Mouse (Mus musculus) embryonic facial prominence, embryonic 15.5 days (tissue): Measurements from ENCODE around the gene Sgo2b. TPM values are rescaled to one million over a fixed set of nuclear protein-coding genes. Genes with fewer than 3 reads are reported as not detected.
"Not testable (repeated sequence)": the region's sequence is repeated elsewhere in the genome, so short reads cannot be mapped to it uniquely, and the experiment has no call there.

ENCODE experiments used
- ATAC-seq: fragments of 200-750 bp; cut with Nextera tagmentation; 2 replicates; pipeline ENCODE4 v1.8.0; 2017; ENCODE audit warnings: low read depth, moderate TSS enrichment; ENCODE audit not compliant: insufficient number of reproducible peaks, low FRiP score, low TSS enrichment
- H3K27ac ChIP-seq: fragments of 300-500 bp; sonication (generic); replicated peaks from 2 replicates; pipeline ENCODE4 v1.5.1; 2015; ENCODE audit warnings: mild to moderate bottlenecking, inconsistent platforms
- H3K27me3 ChIP-seq: fragments of 300-500 bp; sonication (generic); 2 replicates; pipeline ENCODE4 v1.6.1; 2015; ENCODE audit warnings: inconsistent platforms
- H3K36me3 ChIP-seq: fragments of 300-500 bp; sonication (generic); 2 replicates; pipeline ENCODE4 v1.6.1; 2015; ENCODE audit warnings: mild to moderate bottlenecking, inconsistent platforms
- H3K4me1 ChIP-seq: fragments of 300-500 bp; sonication (generic); 2 replicates; pipeline ENCODE4 v1.6.1; 2015; ENCODE audit warnings: inconsistent platforms
- H3K4me2 ChIP-seq: fragments of 300-500 bp; sonication (generic); replicated peaks from 2 replicates; pipeline ENCODE4 v1.6.1; 2015; ENCODE audit warnings: mild to moderate bottlenecking, inconsistent platforms
- H3K4me3 ChIP-seq: fragments of 300-500 bp; sonication (generic); replicated peaks from 2 replicates; pipeline ENCODE4 v1.5.1; 2015; ENCODE audit warnings: mild to moderate bottlenecking, inconsistent platforms
- H3K9ac ChIP-seq: fragments of 300-500 bp; sonication (generic); 2 replicates; pipeline ENCODE4 v1.6.1; 2015; ENCODE audit warnings: inconsistent platforms
- H3K9me3 ChIP-seq: fragments of 300-500 bp; sonication (generic); replicated peaks from 2 replicates; pipeline ENCODE4 v1.6.1; 2016; ENCODE audit warnings: inconsistent platforms
- WGBS: fragments of 180-500 bp; shearing (Covaris S2); methylation state at CpG from one replicate; pipeline ENCODE4 v1.1.7; 2015; 5-methylcytosine and 5-hydroxymethylcytosine counted together
- polyA plus RNA-seq: library from polyadenylated mRNA; unstranded; fragments of >200 nt; fragmentation: Nextera tagmentation; extraction: Ambion mirVana; gene quantifications from 2 replicates; pipeline ENCODE4 v1.2.1, GENCODE M21; 2015

Sgo2b gene
- not detected in 2 replicates for polyA plus RNA-seq

GRCm38 (mm10) chr8:63951626-63952377, at the start of gene Sgo2b:
Sgo2b (minus strand) TSS chr8:63952248.
- peaks cover 6% of the 10 kb centered on the region; the same call in 1 of the 2 replicates for H3K4me1 ChIP-seq
- peak within 1 kb of the TSS; percentile 29 for H3K4me3 ChIP-seq
- ATAC-seq = no peak
- H3K9ac ChIP-seq = no peak within 1 kb of the TSS
- peaks cover 6% of the 10 kb centered on the region for H3K27me3 ChIP-seq
- 8% methylated on average over 29 of the region's 30 CpGs for WGBS
- no peak within 1 kb of the TSS for H3K27ac ChIP-seq
- H3K36me3 ChIP-seq = no peaks in the 10 kb centered on the region
- H3K4me2 ChIP-seq = peak within 1 kb of the TSS; percentile 52
- no peaks in the 10 kb centered on the region for H3K9me3 ChIP-seq

- 48% methylated on average over 9 of the region's 9 CpGs for WGBS
- ATAC-seq = not testable (repeated sequence)
Measured at GRCm38 (mm10) chr8:63970612-63971391, 18.8 kb upstream of the Sgo2b start.

GRCm38 (mm10) chr8:63961032-63961785, 9.2 kb upstream of the Sgo2b start:
- no peak for ATAC-seq
- Histone ChIP-seq H3K4me3 (no peak overlapping the region), H3K4me1 (no peaks in the 10 kb centered on the region), H3K9ac (no peak overlapping the region), H3K27me3 (no peaks in the 10 kb centered on the region), H3K9me3 (no peaks in the 10 kb centered on the region), H3K4me2 (no peak overlapping the region), H3K27ac (no peak overlapping the region), H3K36me3 (no peaks in the 10 kb centered on the region)
- WGBS = 77% methylated on average over 3 of the region's 3 CpGs

More at GRCm38 (mm10) chr8:63970612-63971391, 18.8 kb upstream of the Sgo2b start:
- not testable (repeated sequence) for H3K9ac ChIP-seq, H3K4me1 ChIP-seq, H3K36me3 ChIP-seq, H3K4me2 ChIP-seq, H3K27me3 ChIP-seq, H3K9me3 ChIP-seq, H3K4me3 ChIP-seq, H3K27ac ChIP-seq

GRCm38 (mm10) chr8:63953802-63954201, 1.8 kb upstream of the Sgo2b start:
- H3K9me3 ChIP-seq, H3K36me3 ChIP-seq, H3K27me3 ChIP-seq, H3K4me2 ChIP-seq, H3K9ac ChIP-seq, H3K27ac ChIP-seq, ATAC-seq, H3K4me3 ChIP-seq, H3K4me1 ChIP-seq: not testable (repeated sequence)
- WGBS = 76% methylated on average over 4 of the region's 4 CpGs

- Histone ChIP-seq H3K4me1 (no peaks in the 10 kb centered on the region), H3K9me3 (no peaks in the 10 kb centered on the region), H3K9ac (no peak overlapping the region), H3K4me2 (no peak overlapping the region), H3K4me3 (no peak overlapping the region), H3K27ac (no peak overlapping the region), H3K27me3 (no peaks in the 10 kb centered on the region), H3K36me3 (no peaks in the 10 kb centered on the region)
- no peak for ATAC-seq
- 71% methylated on average over 7 of the region's 7 CpGs for WGBS
Measured at GRCm38 (mm10) chr8:63933171-63933570, 18.9 kb downstream of the Sgo2b start.

GRCm38 (mm10) chr8:63929301-63930097, 22.5 kb downstream of the Sgo2b start:
- H3K27me3 ChIP-seq = no peaks in the 10 kb centered on the region
- no peak overlapping the region for H3K27ac ChIP-seq
- WGBS = 59% methylated on average over 3 of the region's 3 CpGs
- H3K4me3 ChIP-seq = no peak overlapping the region
- H3K9me3 ChIP-seq = no peaks in the 10 kb centered on the region
- no peaks in the 10 kb centered on the region for H3K4me1 ChIP-seq
- no peak overlapping the region for H3K9ac ChIP-seq
- no peak overlapping the region for H3K4me2 ChIP-seq
- ATAC-seq = no peak
- H3K36me3 ChIP-seq = no peaks in the 10 kb centered on the region

- 62% methylated on average over 4 of the region's 4 CpGs for WGBS
- Histone ChIP-seq H3K4me1 (no peaks in the 10 kb centered on the region), H3K9ac (no peak overlapping the region), H3K4me2 (no peak overlapping the region), H3K9me3 (no peaks in the 10 kb centered on the region), H3K36me3 (no peaks in the 10 kb centered on the region), H3K27ac (no peak overlapping the region), H3K4me3 (no peak overlapping the region), H3K27me3 (no peaks in the 10 kb centered on the region)
- no peak for ATAC-seq
Measured at GRCm38 (mm10) chr8:63921257-63921960, 30.6 kb downstream of the Sgo2b start.

GRCm38 (mm10) chr8:63895096-63895495, 57.0 kb downstream of the Sgo2b start:
- Histone ChIP-seq H3K4me2 (no peak overlapping the region), H3K36me3 (no peaks in the 10 kb centered on the region), H3K9ac (no peak overlapping the region), H3K9me3 (no peaks in the 10 kb centered on the region), H3K4me3 (no peak overlapping the region), H3K27me3 (no peaks in the 10 kb centered on the region), H3K27ac (no peak overlapping the region), H3K4me1 (no peaks in the 10 kb centered on the region)
- ATAC-seq = no peak
- WGBS = 69% methylated on average over 2 of the region's 2 CpGs

- WGBS = 85% methylated on average over 4 of the region's 4 CpGs
- no peaks in the 10 kb centered on the region for H3K36me3 ChIP-seq
- H3K9me3 ChIP-seq = no peaks in the 10 kb centered on the region
- no peak overlapping the region for H3K4me2 ChIP-seq
- no peak for ATAC-seq
- no peaks in the 10 kb centered on the region for H3K27me3 ChIP-seq
- no peak overlapping the region for H3K4me3 ChIP-seq
- no peak overlapping the region for H3K27ac ChIP-seq
- H3K4me1 ChIP-seq = no peaks in the 10 kb centered on the region
- H3K9ac ChIP-seq = no peak overlapping the region
Measured at GRCm38 (mm10) chr8:63878353-63878752, 73.7 kb downstream of the Sgo2b start.

- ATAC-seq = no peak
- 11% methylated on average over 6 of the region's 6 CpGs for WGBS
Measured at GRCm38 (mm10) chr8:63877393-63877792, 74.7 kb downstream of the Sgo2b start.

More at GRCm38 (mm10) chr8:63877393-63877792, 74.7 kb downstream of the Sgo2b start:
- Histone ChIP-seq H3K4me1 (no peaks in the 10 kb centered on the region), H3K27ac (no peak overlapping the region), H3K27me3 (no peaks in the 10 kb centered on the region), H3K9ac (no peak overlapping the region), H3K36me3 (no peaks in the 10 kb centered on the region), H3K9me3 (no peaks in the 10 kb centered on the region), H3K4me2 (no peak overlapping the region), H3K4me3 (no peak overlapping the region)
